Mouse (Mus musculus) WW6 (cell line): ENCODE measurements around the gene Rsph6a.

ENCODE experiments used
- DNase-seq: peaks from one replicate; pipeline ENCODE4 v3.0.0-alpha.2; 2013; ENCODE audit warnings: low read depth, low spot score

Gene Rsph6a

GRCm38 (mm10) chr7:19078732-19079131 lies 24.2 kb downstream of the Rsph6a start:
- DNase-seq: no peak

GRCm38 (mm10) chr7:19080451-19080950 lies 26.0 kb downstream of the Rsph6a start:
- DNase-seq: no peak

GRCm38 (mm10) chr7:19082171-19082570 lies 27.7 kb downstream of the Rsph6a start:
- DNase-seq: no peak

GRCm38 (mm10) chr7:19083096-19083495 lies 28.6 kb downstream of the Rsph6a start:
- no peak for DNase-seq

GRCm38 (mm10) chr7:19083701-19084100 lies 29.2 kb downstream of the Rsph6a start, which contains the start of gene Dmpk:
TSS of gene Dmpk (plus strand) at chr7:19083849.
- DNase-seq: no peak

- no peak for DNase-seq
Observed at GRCm38 (mm10) chr7:19084277-19084771, 29.8 kb downstream of the Rsph6a start.

GRCm38 (mm10) chr7:19084921-19085473 lies 30.5 kb downstream of the Rsph6a start:
- DNase-seq: no peak

- DNase-seq: no peak
Observed at GRCm38 (mm10) chr7:19085495-19085894, 31.0 kb downstream of the Rsph6a start.

- no peak for DNase-seq
Observed at GRCm38 (mm10) chr7:19086042-19086441, 31.6 kb downstream of the Rsph6a start.

GRCm38 (mm10) chr7:19086760-19087159 lies 32.3 kb downstream of the Rsph6a start:
- no peak for DNase-seq

GRCm38 (mm10) chr7:19088813-19089212 lies 34.3 kb downstream of the Rsph6a start:
- DNase-seq: no peak

- DNase-seq: no peak
Observed at GRCm38 (mm10) chr7:19091913-19092312, 37.4 kb downstream of the Rsph6a start.

GRCm38 (mm10) chr7:19092381-19093173 lies 38.1 kb downstream of the Rsph6a start:
- DNase-seq: no peak

- DNase-seq: no peak
Observed at GRCm38 (mm10) chr7:19093174-19093521, 38.7 kb downstream of the Rsph6a start.

- DNase-seq: peak; percentile 92
Observed at GRCm38 (mm10) chr7:19093537-19094385, 39.3 kb downstream of the Rsph6a start.

- no peak for DNase-seq
Observed at GRCm38 (mm10) chr7:19094471-19094825, 40.0 kb downstream of the Rsph6a start, which contains the start of gene Six5. TSS of gene Six5 (plus strand) at chr7:19094594.

- no peak for DNase-seq
Observed at GRCm38 (mm10) chr7:19094826-19095750, 40.6 kb downstream of the Rsph6a start.

- DNase-seq: no peak
Observed at GRCm38 (mm10) chr7:19095751-19096110, 41.2 kb downstream of the Rsph6a start.

- DNase-seq: no peak
Observed at GRCm38 (mm10) chr7:19096421-19096976, 42.0 kb downstream of the Rsph6a start.

GRCm38 (mm10) chr7:19097217-19097616 lies 42.7 kb downstream of the Rsph6a start:
- DNase-seq: no peak

- DNase-seq: no peak
Observed at GRCm38 (mm10) chr7:19097863-19098262, 43.4 kb downstream of the Rsph6a start.
